Mouse (Mus musculus) heart, embryonic 10.5 days (tissue): Measurements from ENCODE around the gene Hp. TPM values are rescaled to one million over a fixed set of nuclear protein-coding genes. Genes with fewer than 3 reads are reported as not detected.

Experiments
- DNase-seq: peaks from one replicate; pipeline ENCODE4 v3.0.0-alpha.2; 2017; ENCODE audit warnings: low spot score
- H3K27ac ChIP-seq: fragments of 300-500 bp; sonication (generic); 2 replicates; pipeline ENCODE4 v1.5.1; 2016; ENCODE audit warnings: mild to moderate bottlenecking
- H3K27me3 ChIP-seq: fragments of 300-500 bp; sonication (generic); 2 replicates; pipeline ENCODE4 v1.6.1; 2016; ENCODE audit warnings: mild to moderate bottlenecking; ENCODE audit not compliant: poor library complexity, insufficient read depth, severe bottlenecking
- H3K36me3 ChIP-seq: fragments of 300-500 bp; sonication (generic); 2 replicates; pipeline ENCODE4 v1.6.1; 2016; ENCODE audit warnings: mild to moderate bottlenecking, moderate library complexity
- H3K4me1 ChIP-seq: fragments of 300-500 bp; sonication (generic); 2 replicates; pipeline ENCODE4 v1.6.1; 2016; ENCODE audit warnings: mild to moderate bottlenecking
- H3K4me3 ChIP-seq: fragments of 300-500 bp; sonication (generic); 2 replicates; pipeline ENCODE4 v1.5.1; 2016; ENCODE audit warnings: mild to moderate bottlenecking, moderate library complexity
- H3K9me3 ChIP-seq: fragments of 300-500 bp; sonication (generic); 2 replicates; pipeline ENCODE4 v1.6.1; 2016; ENCODE audit warnings: mild to moderate bottlenecking, moderate library complexity
- WGBS: fragments of 180-500 bp; shearing (Covaris S2); methylation state at CpG from one replicate; pipeline ENCODE4 v1.1.7; 2016; 5-methylcytosine and 5-hydroxymethylcytosine counted together
- polyA plus RNA-seq: library from polyadenylated mRNA; unstranded; fragments of >200 nt; fragmentation: Nextera tagmentation; extraction: Ambion mirVana; gene quantifications from 2 replicates; pipeline ENCODE4 v1.2.1, GENCODE M21; 2016

Hp gene
- polyA plus RNA-seq, 1 experiment from 2014 or later: 0.99 TPM

DNA sequence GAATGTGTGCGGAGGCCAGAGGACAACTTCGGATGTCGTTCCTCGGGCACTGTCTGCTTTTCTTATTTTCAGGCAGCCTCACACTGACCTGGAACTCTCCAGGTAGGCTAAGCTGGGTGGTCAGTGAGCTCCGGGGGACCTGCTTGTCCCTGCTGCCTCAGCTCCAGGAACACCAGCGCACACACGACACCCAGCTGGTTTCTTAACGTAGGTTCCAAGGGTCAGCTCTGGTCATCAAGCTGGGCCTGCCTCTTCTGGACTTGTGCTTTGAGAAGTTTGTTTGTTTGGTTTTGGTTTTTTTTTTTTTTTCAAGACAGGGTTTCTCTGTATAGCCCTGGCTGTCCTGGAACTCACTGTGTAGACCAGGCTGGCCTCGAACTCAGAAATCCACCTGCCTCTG, 11.9 kb upstream of the Hp start:
- Histone ChIP-seq H3K4me3 (no peak overlapping the region), H3K9me3 (no peaks in the 10 kb centered on the region), H3K27ac (no peak overlapping the region), H3K36me3 (peaks cover 41% of the 10 kb centered on the region), H3K4me1 (no peaks in the 10 kb centered on the region), H3K27me3 (no peaks in the 10 kb centered on the region)
- no peak for DNase-seq
- WGBS: 90% methylated on average over 9 of the region's 9 CpGs

- Histone ChIP-seq H3K27ac (no peak overlapping the region), H3K4me1 (no peaks in the 10 kb centered on the region), H3K4me3 (no peak overlapping the region), H3K9me3 (peaks cover 3% of the 10 kb centered on the region; the same call in 1 of the 2 replicates), H3K36me3 (peaks cover 5% of the 10 kb centered on the region; the same call in 1 of the 2 replicates), H3K27me3 (no peaks in the 10 kb centered on the region)
- no peak for DNase-seq
- WGBS: 52% methylated on average over 7 of the region's 7 CpGs
These were observed 8.1 kb upstream of the Hp start for GRCm38 (mm10) chr8:109586972-109587504.

GRCm38 (mm10) chr8:109585652-109586051, 6.7 kb upstream of the Hp start:
- H3K9me3 ChIP-seq: peaks cover 3% of the 10 kb centered on the region; the same call in 1 of the 2 replicates
- no peaks in the 10 kb centered on the region for H3K36me3 ChIP-seq
- H3K4me1 ChIP-seq: no peaks in the 10 kb centered on the region
- H3K27ac ChIP-seq: no peak overlapping the region
- H3K27me3 ChIP-seq: no peaks in the 10 kb centered on the region
- H3K4me3 ChIP-seq: no peak overlapping the region
- no peak for DNase-seq

GRCm38 (mm10) chr8:109584830-109585229, 5.9 kb upstream of the Hp start:
- Histone ChIP-seq H3K36me3 (no peaks in the 10 kb centered on the region), H3K27me3 (no peaks in the 10 kb centered on the region), H3K27ac (no peak overlapping the region), H3K4me3 (no peak overlapping the region), H3K4me1 (no peaks in the 10 kb centered on the region), H3K9me3 (peaks cover 3% of the 10 kb centered on the region; the same call in 1 of the 2 replicates)
- no peak for DNase-seq
- WGBS: 82% methylated on average over 3 of the region's 3 CpGs

DNA sequence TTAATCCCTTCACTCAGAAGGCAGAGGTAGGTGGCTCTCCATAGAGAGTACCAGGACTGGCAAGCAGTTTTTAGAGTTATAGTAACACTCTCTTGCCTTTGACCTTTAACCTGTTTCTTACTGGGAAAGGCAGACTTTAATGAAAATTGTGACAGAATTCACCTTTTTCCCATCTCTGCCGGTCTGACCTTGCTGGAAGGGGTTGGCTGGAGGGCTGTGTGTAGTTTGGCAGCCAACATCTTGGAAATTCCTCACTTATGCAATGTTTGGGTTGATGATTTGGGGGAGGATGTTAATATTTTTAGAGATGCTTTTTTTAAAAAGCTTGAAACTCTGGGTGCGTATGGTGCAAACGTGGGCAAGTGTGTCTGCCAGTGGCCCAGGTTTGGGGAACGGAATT, 5.3 kb upstream of the Hp start:
- Histone ChIP-seq H3K4me3 (no peak overlapping the region), H3K27me3 (no peaks in the 10 kb centered on the region), H3K4me1 (no peaks in the 10 kb centered on the region), H3K36me3 (no peaks in the 10 kb centered on the region), H3K27ac (no peak overlapping the region), H3K9me3 (peaks cover 3% of the 10 kb centered on the region; the same call in 1 of the 2 replicates)
- DNase-seq: no peak
- 81% methylated on average over 4 of the region's 4 CpGs for WGBS

DNA sequence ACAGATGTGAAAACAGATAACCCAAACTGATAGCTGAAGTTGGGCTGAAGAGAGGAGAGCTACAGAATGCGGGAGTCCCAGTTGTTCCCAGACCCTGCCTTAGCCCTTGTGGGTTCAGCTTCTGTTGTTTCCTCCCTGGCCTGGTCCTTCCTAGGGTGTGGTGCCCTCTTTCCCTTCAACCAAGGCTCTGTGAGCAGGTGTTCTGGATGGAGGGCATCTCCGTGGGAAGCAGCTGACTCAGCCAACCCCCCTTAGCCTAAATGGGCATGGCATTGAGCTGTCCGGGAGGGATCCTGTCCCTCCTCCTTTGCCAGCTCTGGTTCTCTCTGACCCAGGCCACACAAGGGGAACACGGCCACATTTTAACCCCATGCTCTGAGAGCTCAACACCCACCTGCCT, 2.7 kb downstream of the Hp start:
- H3K27me3 ChIP-seq: peaks cover 9% of the 10 kb centered on the region; the same call in 1 of the 2 replicates
- no peaks in the 10 kb centered on the region for H3K36me3 ChIP-seq
- 71% methylated on average over 4 of the region's 4 CpGs for WGBS
- no peaks in the 10 kb centered on the region for H3K4me1 ChIP-seq
- no peak overlapping the region for H3K27ac ChIP-seq
- no peak overlapping the region for H3K4me3 ChIP-seq
- H3K9me3 ChIP-seq: no peaks in the 10 kb centered on the region
- no peak for DNase-seq

DNA sequence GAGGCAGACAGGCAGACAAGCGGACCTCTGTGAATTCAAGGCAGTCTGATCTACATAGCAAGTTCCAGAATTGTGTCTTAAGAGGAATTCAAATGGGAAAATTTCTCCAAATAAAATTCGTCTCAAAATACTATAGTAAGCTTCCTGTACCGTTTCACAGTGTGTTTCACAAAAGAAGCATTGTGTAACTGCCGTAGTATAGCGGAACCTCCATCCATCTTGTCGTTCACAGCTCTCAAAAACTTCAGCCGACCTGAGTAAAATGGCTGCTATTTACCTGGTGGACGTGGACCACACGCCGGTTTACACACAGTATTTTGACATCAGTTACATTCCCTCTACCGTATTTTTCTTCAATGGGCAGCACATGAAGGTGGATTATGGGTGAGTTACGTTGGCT, 7.8 kb downstream of the Hp start:
- H3K27ac ChIP-seq: no peak overlapping the region
- no peak for DNase-seq
- H3K9me3 ChIP-seq: no peaks in the 10 kb centered on the region
- WGBS: 90% methylated on average over 12 of the region's 12 CpGs
- 0 out of 2 replicates have a peak, but pooled peaks cover 7% of the 10 kb centered on the region for H3K4me1 ChIP-seq
- peaks cover 9% of the 10 kb centered on the region; the same call in 1 of the 2 replicates for H3K36me3 ChIP-seq
- no peak overlapping the region for H3K4me3 ChIP-seq
- H3K27me3 ChIP-seq: no peaks in the 10 kb centered on the region

GRCm38 (mm10) chr8:109565498-109566333, 13.3 kb downstream of the Hp start, which contains the start of the genes Dhx38 and Txnl4b:
Dhx38 (minus strand) TSS chr8:109565861.
Txnl4b (plus strand) TSS chr8:109565892.
- H3K4me1 ChIP-seq: peaks cover 16% of the 10 kb centered on the region
- peak within 1 kb of the TSS; percentile 95 for H3K27ac ChIP-seq
- peak within 1 kb of the TSS; percentile 89 for H3K4me3 ChIP-seq
- H3K27me3 ChIP-seq: no peaks in the 10 kb centered on the region
- DNase-seq: peak; percentile 99
- H3K36me3 ChIP-seq: peaks cover 27% of the 10 kb centered on the region
- under 1% methylated on average over 52 of the region's 52 CpGs for WGBS
- no peaks in the 10 kb centered on the region for H3K9me3 ChIP-seq

GRCm38 (mm10) chr8:109564766-109565165, 14.2 kb downstream of the Hp start:
- peak overlapping the region; percentile 89 for H3K4me3 ChIP-seq
- WGBS: 6% methylated on average over 10 of the region's 10 CpGs
- H3K9me3 ChIP-seq: no peaks in the 10 kb centered on the region
- H3K27ac ChIP-seq: peak overlapping the region; percentile 95
- peaks cover 35% of the 10 kb centered on the region for H3K36me3 ChIP-seq
- no peak for DNase-seq
- peaks cover 16% of the 10 kb centered on the region for H3K4me1 ChIP-seq
- no peaks in the 10 kb centered on the region for H3K27me3 ChIP-seq

- peaks cover 39% of the 10 kb centered on the region for H3K36me3 ChIP-seq
- no peak overlapping the region for H3K4me3 ChIP-seq
- H3K27ac ChIP-seq: no peak overlapping the region
- H3K27me3 ChIP-seq: no peaks in the 10 kb centered on the region
- 76% methylated on average over 2 of the region's 2 CpGs for WGBS
- H3K4me1 ChIP-seq: peaks cover 16% of the 10 kb centered on the region
- DNase-seq: no peak
- H3K9me3 ChIP-seq: no peaks in the 10 kb centered on the region
These were observed 15.1 kb downstream of the Hp start for GRCm38 (mm10) chr8:109563881-109564280.

DNA sequence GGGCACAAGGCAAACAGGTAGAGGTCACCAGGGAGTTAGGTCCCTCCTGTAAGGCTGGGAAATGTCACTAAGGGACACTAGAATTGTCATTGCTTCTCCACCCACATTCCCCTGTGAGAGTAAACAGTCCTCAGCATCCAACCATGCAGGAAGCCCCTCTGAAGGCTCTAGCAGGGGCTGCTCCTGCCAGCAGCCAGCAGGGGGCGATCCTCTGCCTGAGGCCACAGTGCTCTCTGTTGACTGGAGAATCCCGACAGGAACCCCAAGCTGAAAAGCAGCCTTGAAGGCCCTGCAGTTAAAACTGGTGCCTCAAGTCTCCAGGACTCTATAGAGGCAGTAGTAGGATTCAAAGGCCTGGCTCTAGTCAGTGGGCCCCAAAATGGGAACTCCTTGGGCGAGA, 27.3 kb downstream of the Hp start:
- 46% methylated on average over 3 of the region's 3 CpGs for WGBS
- peaks cover 100% of the 10 kb centered on the region for H3K36me3 ChIP-seq
- no peak overlapping the region for H3K27ac ChIP-seq
- no peak for DNase-seq
- no peaks in the 10 kb centered on the region for H3K9me3 ChIP-seq
- no peaks in the 10 kb centered on the region for H3K4me1 ChIP-seq
- no peak overlapping the region for H3K4me3 ChIP-seq
- H3K27me3 ChIP-seq: no peaks in the 10 kb centered on the region

DNA sequence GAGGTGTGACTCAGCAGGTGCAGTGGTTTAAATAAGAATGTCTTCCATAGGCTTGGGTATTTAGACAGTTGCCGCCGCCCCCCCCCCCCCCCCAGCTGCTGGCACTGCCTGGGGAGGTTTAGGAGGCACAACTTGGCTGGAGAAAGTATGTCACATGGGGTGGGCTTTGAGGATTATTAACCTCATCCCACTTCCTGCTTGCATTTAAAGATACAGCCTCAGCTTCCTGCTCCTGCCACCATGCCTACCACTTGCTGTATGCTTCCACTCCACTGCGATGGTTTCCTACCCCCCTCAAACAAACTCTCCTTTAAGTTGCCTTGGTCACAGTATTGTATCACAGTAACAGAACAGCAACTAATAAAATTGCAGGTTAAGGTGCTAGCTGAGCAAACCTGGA, 34.9 kb downstream of the Hp start:
- Histone ChIP-seq H3K27ac (no peak overlapping the region), H3K4me3 (no peak overlapping the region), H3K9me3 (no peaks in the 10 kb centered on the region), H3K4me1 (no peaks in the 10 kb centered on the region), H3K36me3 (peaks cover 35% of the 10 kb centered on the region), H3K27me3 (no peaks in the 10 kb centered on the region)
- no peak for DNase-seq
- WGBS: 52% methylated on average over 3 of the region's 3 CpGs

- DNase-seq: no peak
- WGBS: 81% methylated on average over 8 of the region's 8 CpGs
These were observed 36.0 kb downstream of the Hp start for GRCm38 (mm10) chr8:109542748-109543519.

More at GRCm38 (mm10) chr8:109542748-109543519, 36.0 kb downstream of the Hp start:
- Histone ChIP-seq H3K4me3 (no peak overlapping the region), H3K27ac (no peak overlapping the region), H3K4me1 (no peaks in the 10 kb centered on the region), H3K27me3 (no peaks in the 10 kb centered on the region), H3K9me3 (no peaks in the 10 kb centered on the region), H3K36me3 (peaks cover 24% of the 10 kb centered on the region)
